Mouse (Mus musculus) cerebellum, adult 9-11 months (tissue): ENCODE measurements around the gene Tspan4.

Experiments
- DNase-seq: peaks from one replicate; pipeline ENCODE4 v3.0.0; 2022

The Tspan4 gene

DNA sequence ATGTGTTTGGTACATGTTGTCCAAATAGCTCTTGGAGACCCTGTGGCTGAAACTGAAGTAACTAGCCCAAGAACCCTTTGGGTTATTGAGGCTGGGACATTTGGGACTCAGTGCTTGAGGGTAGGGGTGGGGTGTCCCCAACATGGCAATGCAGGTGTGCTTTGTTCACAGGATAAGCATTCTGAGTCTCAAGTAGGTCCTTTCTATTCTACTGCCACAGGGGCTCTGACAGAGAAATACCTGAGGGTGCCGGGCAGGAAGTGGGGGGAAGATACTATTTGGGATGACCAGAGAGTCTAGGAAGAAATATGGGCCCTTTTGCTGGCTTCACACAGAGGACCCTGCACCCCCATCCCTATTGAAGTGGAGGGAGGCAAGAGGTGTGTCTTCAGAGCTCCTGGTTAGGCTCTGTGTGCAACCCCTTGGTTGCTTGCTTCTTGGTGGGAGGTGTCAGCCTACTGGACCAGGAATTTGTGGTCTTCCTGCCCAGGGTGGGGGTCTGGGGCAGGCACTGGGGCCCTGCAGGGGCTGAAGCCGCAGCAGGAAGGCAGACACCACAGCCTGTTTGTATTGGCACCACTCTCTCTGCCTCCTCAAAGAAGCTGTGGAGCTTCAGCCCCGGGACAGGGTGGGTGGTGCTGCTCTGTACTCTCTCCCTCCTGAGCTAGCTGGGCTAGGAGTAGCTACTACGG lies 2.7 kb downstream of the Tspan4 start:
- DNase-seq, result peak; percentile 54

DNA sequence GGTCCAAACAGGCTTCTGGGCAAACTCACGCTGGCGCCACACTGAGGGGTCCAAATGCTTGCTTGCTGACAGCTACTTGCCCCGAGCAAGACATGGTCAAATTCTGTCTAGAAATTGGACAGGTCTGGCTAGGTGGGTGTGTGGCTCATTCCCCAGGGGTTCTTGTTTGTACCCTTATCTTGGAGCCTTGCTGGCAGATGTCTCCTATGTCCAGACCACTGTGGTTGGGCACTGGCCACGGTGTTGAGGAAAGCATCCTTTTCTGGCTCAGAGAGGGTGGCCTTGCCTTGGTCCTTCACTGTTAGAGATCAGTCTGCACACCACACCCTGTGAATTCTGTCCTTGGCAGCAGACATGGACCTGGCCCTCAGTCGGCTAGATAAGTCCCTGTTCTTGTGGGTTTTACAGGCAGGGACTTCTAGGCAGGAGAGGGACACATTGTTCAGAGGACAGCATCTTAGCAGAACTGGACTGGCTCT lies 3.3 kb downstream of the Tspan4 start:
- DNase-seq, result no peak

DNA sequence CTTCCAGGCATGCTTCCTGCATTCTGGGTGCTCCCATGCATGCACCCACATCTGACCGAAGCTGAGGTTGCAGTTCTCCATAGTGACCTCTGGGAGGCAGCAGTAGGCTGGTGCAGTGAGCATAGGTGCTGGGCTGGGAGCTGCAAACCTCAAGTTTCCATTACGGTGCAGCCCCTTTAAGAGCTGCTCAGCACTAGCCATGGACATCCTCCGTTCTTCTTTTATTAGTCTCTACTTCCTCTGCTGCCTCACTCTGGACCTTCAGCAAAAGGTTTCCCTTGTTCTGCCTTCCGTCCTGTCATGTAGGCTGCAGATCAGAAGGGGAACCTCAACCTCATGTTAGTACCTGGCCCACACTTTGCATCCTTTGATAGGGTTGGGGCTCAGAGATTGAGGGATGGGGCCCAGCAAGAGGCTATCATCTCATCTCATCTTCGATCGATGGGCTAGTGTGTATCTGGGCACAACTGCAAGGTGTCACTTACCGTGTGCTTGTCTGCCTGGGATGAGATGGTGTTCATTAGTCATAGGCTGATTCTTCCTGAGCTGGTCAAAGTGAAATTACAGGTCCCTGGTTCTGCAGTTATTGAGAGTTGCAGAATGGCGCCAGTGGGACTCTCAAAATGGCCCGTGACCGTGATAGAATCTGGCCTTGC lies 5.9 kb downstream of the Tspan4 start:
- DNase-seq, result peak; percentile 90

DNA sequence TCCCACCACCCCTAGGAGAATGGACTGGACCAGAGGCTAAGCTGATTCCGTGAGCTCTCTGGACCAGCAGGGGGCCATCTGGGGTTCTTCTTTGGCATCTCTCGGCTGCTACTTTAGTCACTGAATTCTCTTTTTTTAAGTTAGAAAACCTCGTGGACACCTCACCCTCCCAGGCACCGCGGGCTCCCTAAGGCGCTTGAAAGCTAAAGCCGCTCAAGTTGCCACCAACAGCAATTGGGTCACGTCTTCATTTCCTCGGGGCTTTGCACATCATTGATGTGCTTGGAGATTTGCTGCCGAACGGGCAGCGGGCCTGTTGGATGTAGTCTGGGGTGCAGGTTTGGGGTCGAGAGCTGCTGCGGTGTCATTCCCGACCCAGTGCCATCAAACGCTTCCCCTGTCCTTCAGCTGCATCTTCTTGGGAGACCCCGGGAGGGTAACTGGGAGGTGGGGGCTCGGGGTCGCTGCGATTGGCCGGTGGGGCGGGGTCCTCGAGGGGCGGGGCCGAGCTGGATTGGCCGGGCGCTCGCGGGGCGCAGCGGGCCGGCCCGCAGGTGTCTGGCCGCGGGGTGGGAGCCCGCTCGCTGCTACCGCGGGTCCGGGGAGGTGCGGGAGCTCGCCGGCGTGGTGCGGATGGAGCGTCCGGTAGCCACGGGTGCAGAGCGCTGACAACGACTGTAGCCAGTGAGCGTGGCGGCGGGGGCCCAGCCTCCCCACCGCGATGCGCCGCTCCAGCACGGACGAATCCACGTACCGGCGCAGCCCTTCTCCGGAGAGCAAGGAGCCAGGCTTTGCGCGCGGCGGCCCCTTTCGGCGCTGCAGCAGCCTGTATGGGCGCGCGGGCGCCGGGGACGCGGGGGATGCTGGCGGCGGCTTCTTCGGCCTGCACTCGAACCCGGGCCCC lies 6.7 kb downstream of the Tspan4 start:
- peak; percentile 85 for DNase-seq

DNA sequence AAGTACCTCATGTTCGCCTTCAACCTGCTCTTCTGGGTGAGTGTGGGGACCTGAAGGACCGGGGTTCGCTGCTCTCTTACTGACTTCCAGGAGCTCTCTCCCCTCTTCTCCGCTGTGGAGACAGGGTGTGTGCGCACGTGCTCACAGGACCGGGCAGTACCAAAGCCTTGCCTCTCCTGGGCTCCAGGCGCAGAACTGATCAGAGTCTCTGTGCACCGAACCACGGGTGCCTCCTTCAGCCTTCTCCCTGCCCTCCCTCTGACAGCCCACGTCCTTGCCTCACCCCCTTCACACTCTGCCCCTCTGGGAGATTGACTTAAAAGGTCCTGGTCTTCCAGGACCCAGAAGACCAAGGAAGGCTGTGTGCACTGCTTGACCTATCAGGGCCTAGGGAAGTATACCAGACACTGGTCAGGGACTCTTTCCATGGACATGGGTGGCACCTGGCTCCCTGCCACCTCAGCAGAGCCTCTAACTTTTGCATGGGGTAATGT lies 7.5 kb downstream of the Tspan4 start:
- DNase-seq, result peak; percentile 78

DNA sequence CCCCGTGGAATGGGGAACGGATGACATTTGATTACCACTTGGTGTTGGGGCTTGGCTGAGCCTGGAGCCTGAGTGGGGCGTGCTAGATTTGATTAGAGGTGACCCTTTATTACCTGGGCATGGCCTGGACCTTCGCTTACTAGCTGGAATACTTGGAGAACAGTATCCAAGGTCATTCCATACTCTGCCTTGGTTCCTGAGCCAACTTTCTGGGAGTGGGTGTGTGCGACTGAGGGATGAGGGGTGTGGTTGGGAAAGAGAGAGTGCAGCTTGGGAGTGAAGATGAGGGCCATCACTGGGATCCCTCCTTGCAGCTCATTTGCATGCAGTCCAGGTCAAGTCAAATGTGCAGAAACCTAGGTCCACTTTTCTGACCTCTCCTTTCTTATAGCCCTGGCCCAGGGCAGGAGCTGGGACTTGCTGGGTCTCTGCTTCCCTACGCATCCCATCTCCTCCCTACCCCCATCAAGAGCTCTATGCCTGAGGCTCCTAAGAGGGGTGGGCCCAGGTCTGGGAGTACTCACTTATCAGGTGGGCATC lies 8.1 kb downstream of the Tspan4 start:
- peak; percentile 69 for DNase-seq

DNA sequence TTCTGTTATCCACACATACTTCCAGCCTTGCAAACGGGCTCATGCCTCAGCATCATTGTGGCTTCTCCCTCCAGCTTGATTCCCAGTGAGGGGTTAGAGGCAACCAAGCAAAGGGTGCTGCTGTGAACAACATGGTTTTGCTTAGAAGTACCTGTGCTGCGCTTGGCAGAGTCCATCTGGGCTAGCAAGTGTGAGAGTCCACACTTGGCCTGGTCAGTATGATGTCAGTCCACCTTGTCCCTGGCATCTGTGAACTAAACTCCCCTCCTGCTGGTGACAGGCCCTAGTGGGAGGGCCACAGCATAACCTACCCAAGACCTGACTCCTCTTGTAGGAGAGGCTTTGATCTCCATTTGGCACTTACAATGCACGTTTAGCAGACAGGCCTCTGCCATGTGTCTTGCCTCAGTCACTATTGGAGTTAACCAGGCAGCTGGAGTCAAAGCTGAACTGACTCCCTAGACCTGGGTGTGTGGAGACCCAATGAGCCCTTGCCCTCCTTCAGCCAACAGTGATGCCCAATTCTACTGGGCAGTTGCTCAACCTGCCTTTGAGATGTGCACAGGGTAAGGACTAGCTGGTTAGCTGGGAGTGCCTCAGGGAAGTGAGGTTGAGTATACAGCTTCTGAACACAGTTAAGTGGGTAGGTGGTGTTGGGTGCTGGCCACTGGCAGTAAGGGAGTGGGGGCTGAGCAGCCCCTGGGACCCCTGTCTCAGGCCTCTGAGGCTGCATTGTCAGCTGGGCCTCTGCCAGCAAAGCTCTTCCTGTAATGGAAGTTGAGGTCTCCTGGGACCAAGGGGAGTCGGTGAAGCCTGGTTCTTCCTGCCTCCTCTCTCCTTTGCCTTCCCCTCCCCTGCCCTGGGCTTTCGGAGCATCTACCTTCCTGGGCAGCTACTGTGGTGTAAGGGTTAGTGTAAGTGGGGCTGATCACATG lies 9.4 kb downstream of the Tspan4 start:
- DNase-seq, result peak; percentile 79

DNA sequence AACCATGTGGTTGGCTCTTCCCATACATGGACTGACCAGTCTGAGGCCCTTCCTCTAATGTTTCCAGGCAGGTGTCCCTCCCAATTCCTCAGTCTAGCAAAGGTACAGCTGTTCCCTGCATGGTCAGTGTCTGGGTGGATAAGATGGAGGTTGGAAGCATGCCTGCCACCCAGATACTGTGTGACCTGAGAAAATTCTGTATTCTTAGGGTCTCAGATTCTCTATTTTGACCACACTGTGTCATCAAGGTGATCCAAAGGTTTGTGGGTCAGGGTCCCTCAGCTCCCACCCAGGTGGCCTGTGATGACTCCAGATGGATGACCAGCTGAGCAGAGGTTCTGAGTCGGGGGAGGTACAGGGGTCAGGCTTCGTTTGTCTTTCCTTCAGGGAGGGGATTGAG lies 10.1 kb downstream of the Tspan4 start:
- no peak for DNase-seq

DNA sequence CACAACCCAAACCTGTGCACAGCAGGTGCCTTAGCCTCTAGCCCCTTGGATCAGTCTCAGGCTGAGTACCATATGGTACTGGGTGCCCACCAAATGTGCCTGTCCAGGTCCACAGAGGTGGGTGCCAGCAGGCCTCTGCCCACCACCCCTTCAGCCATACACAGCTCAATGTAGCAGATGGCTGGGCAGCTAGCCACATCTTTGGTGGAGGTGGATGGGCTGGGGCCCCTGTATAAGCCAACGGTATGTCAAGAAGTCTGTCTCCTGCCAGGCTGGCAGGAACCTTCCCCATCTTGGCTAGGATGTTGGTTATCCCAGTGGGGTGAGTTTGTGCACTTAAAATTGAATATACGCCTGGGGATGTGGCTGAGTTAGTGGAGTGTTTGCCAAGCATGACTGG lies 10.6 kb downstream of the Tspan4 start:
- peak; percentile 98 for DNase-seq

DNA sequence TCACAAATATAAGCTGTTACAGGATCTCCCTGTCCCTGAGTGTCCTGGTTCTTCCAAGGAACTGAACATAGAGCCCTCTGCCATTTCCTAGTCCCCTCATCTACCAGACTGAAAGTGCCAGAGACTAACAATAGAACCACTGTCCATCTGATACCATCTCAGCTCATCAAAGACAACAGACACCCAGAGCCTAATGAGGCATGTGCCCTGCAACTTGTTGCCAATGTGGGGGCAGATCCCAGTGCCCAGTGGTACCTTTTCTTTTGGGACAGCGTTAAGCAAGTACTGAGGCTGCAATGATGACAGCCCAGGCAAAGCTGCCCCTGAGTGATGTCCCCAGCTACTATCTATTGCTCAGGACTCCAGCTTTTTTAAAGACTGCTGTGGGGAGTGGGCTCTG lies 11.2 kb downstream of the Tspan4 start:
- DNase-seq, result peak; percentile 66

DNA sequence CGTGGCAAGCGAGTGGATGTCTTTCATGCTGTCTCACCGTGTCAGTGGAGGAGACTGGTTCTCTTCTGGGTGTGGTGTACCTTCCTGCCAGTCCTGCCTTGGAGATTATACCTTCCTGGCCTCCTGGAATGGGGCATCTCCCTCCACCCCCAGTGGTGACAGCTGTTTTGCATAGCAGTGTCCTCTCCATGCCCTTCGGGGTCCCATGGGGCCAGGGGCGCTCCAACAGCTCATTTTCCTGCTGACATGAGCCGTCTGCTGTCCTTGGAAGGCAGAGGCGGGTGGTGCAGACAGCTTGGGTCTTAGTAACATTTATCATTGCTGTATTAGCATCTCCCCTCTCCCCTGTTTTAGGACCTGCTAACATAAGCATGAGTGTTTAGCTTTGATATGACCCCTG lies 12.1 kb downstream of the Tspan4 start:
- DNase-seq, result peak; percentile 61

DNA sequence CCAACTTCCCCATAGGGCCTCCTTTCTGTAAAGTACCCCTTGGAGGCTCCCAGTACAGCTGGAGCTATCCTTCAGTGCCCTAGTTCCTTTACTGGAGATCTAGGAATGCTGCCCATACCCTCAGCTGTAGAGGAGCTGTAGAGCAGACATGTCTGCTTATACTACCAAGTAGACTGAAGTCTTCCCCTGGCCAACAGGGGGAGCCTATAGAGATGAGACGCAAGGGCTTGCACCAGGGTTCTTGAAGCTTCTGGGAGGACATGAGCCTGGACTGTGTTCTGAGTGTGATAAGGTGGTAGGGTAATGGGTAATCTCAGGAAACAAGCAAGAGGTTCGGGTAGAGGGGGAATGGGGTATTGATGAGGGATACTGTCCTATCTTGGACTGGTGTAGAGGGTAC lies 16.1 kb downstream of the Tspan4 start:
- no peak for DNase-seq

DNA sequence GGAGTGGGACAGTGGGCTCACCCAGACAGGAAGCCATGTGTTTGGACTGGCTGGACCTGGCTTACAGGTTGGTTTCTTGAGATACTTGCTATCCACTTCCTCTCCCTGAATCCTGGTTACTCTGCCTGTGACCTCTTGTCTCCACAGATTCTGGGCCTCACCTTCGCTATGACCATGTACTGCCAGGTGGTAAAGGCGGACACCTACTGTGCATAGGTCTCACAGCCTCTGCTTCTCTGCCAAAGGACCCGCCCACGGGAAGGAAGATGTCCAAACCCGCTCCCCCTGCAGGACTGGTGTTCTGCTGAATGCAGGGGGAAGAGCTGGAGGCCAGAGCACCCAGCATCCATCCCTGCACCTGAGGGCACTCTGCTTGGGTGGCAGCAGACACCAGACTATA lies 17.7 kb downstream of the Tspan4 start:
- DNase-seq, result peak; percentile 82

DNA sequence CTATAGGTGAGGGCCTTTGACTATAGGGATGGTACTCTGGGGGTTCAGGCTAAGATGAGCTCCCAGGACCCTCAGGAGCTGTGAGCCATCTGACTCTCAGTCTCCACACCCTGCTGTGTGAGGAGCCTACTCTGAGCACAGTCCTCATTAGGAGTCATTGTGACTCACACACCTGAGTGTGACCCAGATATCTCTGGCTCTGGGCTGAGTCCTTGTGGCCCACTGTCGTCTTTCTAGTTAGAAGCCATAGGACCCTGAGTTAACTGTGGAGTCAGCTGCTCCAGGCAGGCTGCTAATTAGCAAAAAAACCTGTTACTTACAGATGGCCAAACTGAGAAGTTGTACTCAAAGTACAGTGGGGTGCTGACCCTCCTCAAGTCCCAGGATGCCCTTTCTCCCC lies 18.7 kb downstream of the Tspan4 start:
- DNase-seq, result no peak

DNA sequence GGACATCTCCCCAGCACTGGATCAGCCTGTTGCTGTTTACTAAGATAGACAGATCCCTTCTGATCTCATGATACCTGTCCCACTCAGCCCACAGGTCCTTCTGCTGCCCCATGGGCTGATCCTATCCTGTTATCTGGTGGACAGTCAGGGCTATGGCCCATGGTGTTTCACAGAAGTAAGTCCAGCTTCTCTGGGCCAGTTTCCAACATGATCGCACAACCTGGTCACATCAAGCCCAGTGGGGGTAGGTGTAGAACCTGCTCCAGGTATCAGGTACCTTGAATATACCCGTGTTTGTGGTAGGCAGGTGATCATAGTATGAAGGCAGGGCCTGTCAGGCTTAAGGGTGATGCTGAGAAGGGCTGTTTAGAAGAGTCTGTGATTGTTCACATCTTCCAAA lies 20.3 kb downstream of the Tspan4 start:
- DNase-seq, result no peak

DNA sequence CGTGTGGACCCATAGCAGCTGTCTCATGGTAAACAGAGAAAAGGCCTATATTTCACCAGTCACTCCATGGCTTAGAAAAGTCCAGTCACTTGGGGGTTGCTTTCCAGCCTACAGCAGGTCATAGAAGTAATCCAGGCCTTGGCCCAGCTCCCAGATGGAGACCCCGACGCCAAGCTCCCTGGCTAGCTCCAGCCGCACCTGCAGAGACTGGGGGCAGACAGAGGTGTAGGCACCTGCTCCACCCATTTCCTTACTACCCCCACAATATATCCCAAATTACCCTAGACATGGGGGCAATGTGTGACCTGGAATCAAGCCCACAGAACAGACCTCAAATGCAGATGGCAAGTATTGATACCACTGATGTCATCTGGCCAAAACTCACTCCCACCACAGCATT lies 20.9 kb downstream of the Tspan4 start:
- DNase-seq, result peak; percentile 65

DNA sequence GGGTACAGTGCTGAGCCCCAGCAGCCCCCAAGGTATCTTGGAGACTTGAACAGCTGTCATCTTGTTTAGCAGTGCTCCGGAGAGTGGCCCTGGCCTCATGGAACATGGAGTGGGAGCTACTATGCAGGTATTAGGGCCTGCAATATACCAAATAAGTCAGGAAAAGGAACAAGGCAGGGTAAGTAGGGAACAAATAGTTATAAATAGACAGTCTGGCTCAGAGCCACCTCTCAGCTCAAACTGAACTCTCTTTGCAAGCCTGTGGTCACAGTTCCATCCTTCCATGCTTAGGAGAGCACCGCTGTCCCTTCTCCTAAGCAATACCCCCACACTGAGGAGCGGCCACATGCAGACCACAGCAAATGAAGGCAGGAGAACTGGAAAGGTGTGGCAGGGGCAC lies 22.6 kb downstream of the Tspan4 start:
- DNase-seq, result no peak

DNA sequence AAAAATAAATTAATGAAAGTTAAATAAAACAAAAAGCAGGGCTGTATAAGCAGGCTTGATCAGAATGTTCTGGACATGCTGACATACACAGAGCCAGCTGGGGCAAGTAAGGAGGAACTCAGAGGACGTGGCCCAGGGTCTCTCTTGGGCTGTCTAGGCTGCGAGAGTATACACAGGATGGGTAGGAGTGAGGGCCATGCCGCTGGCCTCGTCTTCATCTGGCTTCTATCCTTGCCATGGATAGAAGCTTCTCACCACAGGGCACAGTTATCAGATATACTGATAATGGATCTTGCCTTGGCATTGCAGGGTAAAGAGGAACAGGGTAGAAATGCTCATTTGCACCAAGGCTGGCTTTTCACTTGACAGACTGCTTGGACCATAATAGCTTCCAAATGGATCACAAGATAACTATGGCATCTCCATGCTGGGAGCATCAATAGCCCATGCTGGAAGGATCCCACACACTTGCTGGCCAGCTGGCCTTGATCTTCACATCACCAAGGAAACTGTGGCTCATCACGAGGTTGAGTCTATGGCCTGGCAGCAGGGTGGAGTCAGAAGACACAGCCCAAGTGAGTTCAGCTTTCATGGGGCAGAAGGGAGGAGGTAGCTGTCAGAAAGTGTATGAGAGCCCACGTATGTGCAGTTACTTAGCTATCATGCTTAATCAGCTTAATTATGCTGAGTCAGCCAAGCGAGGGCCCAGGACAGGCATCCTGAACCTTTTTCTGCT lies 26.9 kb downstream of the Tspan4 start:
- DNase-seq, result peak; percentile 67

DNA sequence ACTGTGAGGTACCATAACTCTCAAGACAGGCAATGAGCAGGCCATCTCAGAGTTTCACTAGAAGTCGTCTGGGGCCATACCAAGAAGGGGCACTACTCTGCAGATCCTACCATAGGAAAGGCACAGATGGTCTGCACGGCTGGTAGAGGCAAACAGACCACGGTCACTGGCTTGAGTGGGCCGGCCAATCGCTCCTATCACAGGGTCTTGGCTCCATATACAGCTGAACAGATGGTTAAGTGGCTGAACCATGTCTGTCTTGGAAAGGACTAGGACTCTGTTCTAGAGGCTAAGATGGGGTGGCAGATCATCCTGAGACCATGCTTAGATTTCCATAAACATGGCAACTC lies 27.5 kb downstream of the Tspan4 start:
- peak; percentile 88 for DNase-seq

DNA sequence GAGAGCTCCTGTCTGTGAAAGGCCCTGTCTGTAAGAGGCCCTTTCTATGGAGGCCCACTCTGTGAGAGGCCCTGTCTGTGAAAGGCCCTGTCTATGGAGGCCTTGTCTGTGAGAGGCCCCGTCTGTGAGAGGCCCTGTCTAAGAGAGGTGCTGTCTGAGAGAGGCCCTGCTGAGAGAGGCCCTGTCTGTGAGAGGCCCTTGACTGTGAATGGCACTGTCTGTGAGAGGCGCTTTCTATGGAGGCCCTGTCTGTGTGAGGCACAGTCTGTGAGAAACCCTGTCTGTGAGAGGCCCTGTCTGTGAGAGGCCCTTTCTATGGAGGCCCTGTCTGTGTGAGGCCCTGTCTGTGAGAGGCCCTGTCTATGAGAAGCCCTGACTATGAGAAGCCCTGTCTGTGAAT lies 31.2 kb downstream of the Tspan4 start:
- DNase-seq, result no peak

DNA sequence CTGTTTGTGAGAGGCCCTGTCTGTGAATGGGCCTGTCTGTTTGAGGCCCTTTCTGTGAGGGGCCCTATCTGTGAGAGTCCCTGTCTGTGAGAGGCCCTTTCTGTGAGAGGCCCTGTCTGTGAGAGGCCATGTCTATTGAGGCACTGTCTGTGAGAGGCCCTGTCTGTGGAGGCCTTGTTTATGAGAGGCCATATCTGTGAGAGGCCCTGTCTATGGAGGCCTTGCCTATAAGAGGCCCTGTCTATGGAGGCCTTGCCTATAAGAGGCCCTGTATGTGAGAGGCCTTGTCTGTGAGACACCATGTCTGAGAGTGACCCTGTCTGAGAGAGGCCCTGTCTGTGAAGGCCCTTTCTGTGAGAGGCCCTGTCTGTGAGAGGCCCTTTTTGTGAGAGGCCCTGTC lies 33.1 kb downstream of the Tspan4 start:
- no peak for DNase-seq
